Mouse (Mus musculus): Measurements from ENCODE around the gene Olfr147. TPM values are rescaled to one million over a fixed set of nuclear protein-coding genes. Genes with fewer than 3 reads are reported as not detected.
"Not testable (repeated sequence)": the region's sequence is repeated elsewhere in the genome, so short reads cannot be mapped to it uniquely, and the experiment has no call there.

The Olfr147 gene
- not detected in 2 replicates for polyA plus RNA-seq (2015; fragmentation: Nextera tagmentation; extraction: Ambion mirVana)

GRCm38 (mm10) chr9:38401398-38401797, at the start of gene Olfr147:
Olfr147 (plus strand) TSS chr9:38401698.
- 73% methylated on average over 1 of the region's 1 CpGs for WGBS
- Histone ChIP-seq H3K4me1 (no peaks in the 10 kb centered on the region), H3K9ac (no peak within 1 kb of the TSS), H3K27ac (no peak within 1 kb of the TSS), H3K27me3 (no peaks in the 10 kb centered on the region), H3K9me3 (no peaks in the 10 kb centered on the region), H3K36me3 (no peaks in the 10 kb centered on the region), H3K4me2 (no peak within 1 kb of the TSS), H3K4me3 (no peak within 1 kb of the TSS)
- no peak for ATAC-seq (ENCODE audit: borderline replicate concordance, extremely low read depth, low FRiP score, low TSS enrichment)

GRCm38 (mm10) chr9:38366596-38366995, 34.9 kb upstream of the Olfr147 start, which contains the start of gene Olfr250:
Olfr250 (plus strand) TSS chr9:38366896.
- no peak for ATAC-seq (ENCODE audit: borderline replicate concordance, extremely low read depth, low FRiP score, low TSS enrichment)

GRCm38 (mm10) chr9:38376786-38377185, 24.7 kb upstream of the Olfr147 start, which contains the start of gene Olfr251:
Olfr251 (plus strand) TSS chr9:38377086.
- H3K27ac ChIP-seq, result no peak within 1 kb of the TSS
- no peak for ATAC-seq (ENCODE audit: borderline replicate concordance, extremely low read depth, low FRiP score, low TSS enrichment)
- no peaks in the 10 kb centered on the region for H3K9me3 ChIP-seq
- H3K36me3 ChIP-seq, result no peaks in the 10 kb centered on the region
- H3K4me3 ChIP-seq, result no peak within 1 kb of the TSS
- H3K4me2 ChIP-seq, result no peak within 1 kb of the TSS
- H3K4me1 ChIP-seq, result no peaks in the 10 kb centered on the region
- no peaks in the 10 kb centered on the region for H3K27me3 ChIP-seq
- 48% methylated on average over 2 of the region's 2 CpGs for WGBS
- H3K9ac ChIP-seq, result no peak within 1 kb of the TSS

More at GRCm38 (mm10) chr9:38366596-38366995, 34.9 kb upstream of the Olfr147 start, which contains the start of gene Olfr250:
- no peaks in the 10 kb centered on the region for H3K9me3 ChIP-seq
- H3K4me1 ChIP-seq, result no peaks in the 10 kb centered on the region
- WGBS, result 88% methylated on average over 2 of the region's 2 CpGs
- H3K4me3 ChIP-seq, result no peak within 1 kb of the TSS
- H3K27me3 ChIP-seq, result no peaks in the 10 kb centered on the region
- no peak within 1 kb of the TSS for H3K4me2 ChIP-seq
- no peak within 1 kb of the TSS for H3K27ac ChIP-seq
- no peak within 1 kb of the TSS for H3K9ac ChIP-seq
- H3K36me3 ChIP-seq, result no peaks in the 10 kb centered on the region

- not testable (repeated sequence) for ATAC-seq (ENCODE audit: borderline replicate concordance, extremely low read depth, low FRiP score, low TSS enrichment); H3K27me3 ChIP-seq; H3K9ac ChIP-seq; H3K27ac ChIP-seq; H3K36me3 ChIP-seq; H3K9me3 ChIP-seq; H3K4me2 ChIP-seq; H3K4me3 ChIP-seq; H3K4me1 ChIP-seq
- 84% methylated on average over 3 of the region's 3 CpGs for WGBS
These were observed 6.0 kb downstream of the Olfr147 start for GRCm38 (mm10) chr9:38407502-38407901.

GRCm38 (mm10) chr9:38413502-38413901, 12.0 kb downstream of the Olfr147 start:
- not testable (repeated sequence) for H3K4me2 ChIP-seq; H3K27me3 ChIP-seq; H3K36me3 ChIP-seq; ATAC-seq (ENCODE audit: borderline replicate concordance, extremely low read depth, low FRiP score, low TSS enrichment); H3K9me3 ChIP-seq; H3K27ac ChIP-seq; H3K4me3 ChIP-seq; H3K4me1 ChIP-seq; H3K9ac ChIP-seq
- 86% methylated on average over 14 of the region's 14 CpGs for WGBS

- no peaks in the 10 kb centered on the region for H3K9me3 ChIP-seq
- H3K4me3 ChIP-seq, result no peak overlapping the region
- H3K9ac ChIP-seq, result no peak overlapping the region
- H3K27ac ChIP-seq, result no peak overlapping the region
- H3K36me3 ChIP-seq, result no peaks in the 10 kb centered on the region
- H3K27me3 ChIP-seq, result no peaks in the 10 kb centered on the region
- ATAC-seq (ENCODE audit: borderline replicate concordance, extremely low read depth, low FRiP score, low TSS enrichment), result no peak
- H3K4me2 ChIP-seq, result no peak overlapping the region
- no peaks in the 10 kb centered on the region for H3K4me1 ChIP-seq
These were observed 22.3 kb downstream of the Olfr147 start for GRCm38 (mm10) chr9:38423801-38424200.

GRCm38 (mm10) chr9:38427026-38427425, 25.5 kb downstream of the Olfr147 start:
- 41% methylated on average over 1 of the region's 1 CpGs for WGBS
- no peak overlapping the region for H3K9ac ChIP-seq
- no peak for ATAC-seq (ENCODE audit: borderline replicate concordance, extremely low read depth, low FRiP score, low TSS enrichment)
- no peaks in the 10 kb centered on the region for H3K4me1 ChIP-seq
- H3K9me3 ChIP-seq, result no peaks in the 10 kb centered on the region
- no peaks in the 10 kb centered on the region for H3K27me3 ChIP-seq
- H3K36me3 ChIP-seq, result no peaks in the 10 kb centered on the region
- H3K4me3 ChIP-seq, result no peak overlapping the region
- H3K4me2 ChIP-seq, result no peak overlapping the region
- H3K27ac ChIP-seq, result no peak overlapping the region

GRCm38 (mm10) chr9:38429155-38429554, 27.7 kb downstream of the Olfr147 start, which contains the start of gene Olfr901:
Olfr901 (plus strand) TSS chr9:38429455.
- no peak within 1 kb of the TSS for H3K27ac ChIP-seq
- no peaks in the 10 kb centered on the region for H3K9me3 ChIP-seq
- no peak within 1 kb of the TSS for H3K9ac ChIP-seq
- no peaks in the 10 kb centered on the region for H3K27me3 ChIP-seq
- H3K4me1 ChIP-seq, result no peaks in the 10 kb centered on the region
- no peaks in the 10 kb centered on the region for H3K36me3 ChIP-seq
- WGBS, result 83% methylated on average over 1 of the region's 1 CpGs
- no peak within 1 kb of the TSS for H3K4me3 ChIP-seq
- no peak within 1 kb of the TSS for H3K4me2 ChIP-seq
- ATAC-seq (ENCODE audit: borderline replicate concordance, extremely low read depth, low FRiP score, low TSS enrichment), result no peak

- H3K4me2 ChIP-seq, result no peak within 1 kb of the TSS
- no peak within 1 kb of the TSS for H3K9ac ChIP-seq
- WGBS, result 81% methylated on average over 5 of the region's 5 CpGs
- H3K27ac ChIP-seq, result no peak within 1 kb of the TSS
- H3K36me3 ChIP-seq, result no peaks in the 10 kb centered on the region
- no peaks in the 10 kb centered on the region for H3K4me1 ChIP-seq
- ATAC-seq (ENCODE audit: borderline replicate concordance, extremely low read depth, low FRiP score, low TSS enrichment), result no peak
- H3K9me3 ChIP-seq, result no peaks in the 10 kb centered on the region
- no peak within 1 kb of the TSS for H3K4me3 ChIP-seq
- no peaks in the 10 kb centered on the region for H3K27me3 ChIP-seq
These were observed 45.9 kb downstream of the Olfr147 start, which contains the start of gene Olfr902 for GRCm38 (mm10) chr9:38447352-38447751. Olfr902 (plus strand) TSS chr9:38447652.

Other genes with a start within 250 kb of the Olfr147 start
- gene Olfr891, start 220.9 kb upstream of the Olfr147 start, polyA plus RNA-seq (2015; fragmentation: Nextera tagmentation; extraction: Ambion mirVana), result not detected in 2 replicates
- gene Olfr893, start 193.3 kb upstream of the Olfr147 start, polyA plus RNA-seq (2015; fragmentation: Nextera tagmentation; extraction: Ambion mirVana), result not detected in 2 replicates
- not detected in 2 replicates for gene Olfr894, start 183.6 kb upstream of the Olfr147 start, polyA plus RNA-seq (2015; fragmentation: Nextera tagmentation; extraction: Ambion mirVana)
- not detected in 2 replicates for gene Olfr143, start 148.9 kb upstream of the Olfr147 start, polyA plus RNA-seq (2015; fragmentation: Nextera tagmentation; extraction: Ambion mirVana)
- gene Olfr895, start 133.8 kb upstream of the Olfr147 start, polyA plus RNA-seq (2015; fragmentation: Nextera tagmentation; extraction: Ambion mirVana), result not detected in 2 replicates
- not detected in 2 replicates for gene Olfr896-ps1, start 110.6 kb upstream of the Olfr147 start, polyA plus RNA-seq (2015; fragmentation: Nextera tagmentation; extraction: Ambion mirVana)
- not detected in 2 replicates for gene Olfr25, start 72.6 kb upstream of the Olfr147 start, polyA plus RNA-seq (2015; fragmentation: Nextera tagmentation; extraction: Ambion mirVana)
- gene Olfr898, start 53.3 kb upstream of the Olfr147 start, polyA plus RNA-seq (2015; fragmentation: Nextera tagmentation; extraction: Ambion mirVana), result not detected in 2 replicates
- gene Olfr250, start 34.8 kb upstream of the Olfr147 start, polyA plus RNA-seq (2015; fragmentation: Nextera tagmentation; extraction: Ambion mirVana), result not detected in 2 replicates
- not detected in 2 replicates for gene Olfr251, start 24.6 kb upstream of the Olfr147 start, polyA plus RNA-seq (2015; fragmentation: Nextera tagmentation; extraction: Ambion mirVana)
- gene Olfr901, start 27.8 kb downstream of the Olfr147 start, polyA plus RNA-seq (2015; fragmentation: Nextera tagmentation; extraction: Ambion mirVana), result not detected in 2 replicates
- gene Olfr902, start 46.0 kb downstream of the Olfr147 start, polyA plus RNA-seq (2015; fragmentation: Nextera tagmentation; extraction: Ambion mirVana), result not detected in 2 replicates
- not detected in 2 replicates for gene Olfr904, start 61.4 kb downstream of the Olfr147 start, polyA plus RNA-seq (2015; fragmentation: Nextera tagmentation; extraction: Ambion mirVana)
- gene Olfr905, start 69.4 kb downstream of the Olfr147 start, polyA plus RNA-seq (2015; fragmentation: Nextera tagmentation; extraction: Ambion mirVana), result not detected in 2 replicates
- gene Olfr906, start 85.4 kb downstream of the Olfr147 start, polyA plus RNA-seq (2015; fragmentation: Nextera tagmentation; extraction: Ambion mirVana), result not detected in 2 replicates
- gene Olfr907, start 94.1 kb downstream of the Olfr147 start, polyA plus RNA-seq (2015; fragmentation: Nextera tagmentation; extraction: Ambion mirVana), result not detected in 2 replicates
- not detected in 2 replicates for gene Olfr911-ps1, start 119.9 kb downstream of the Olfr147 start, polyA plus RNA-seq (2015; fragmentation: Nextera tagmentation; extraction: Ambion mirVana)
- not detected in 2 replicates for gene Olfr910, start 136.2 kb downstream of the Olfr147 start, polyA plus RNA-seq (2015; fragmentation: Nextera tagmentation; extraction: Ambion mirVana)
- gene Olfr912, start 178.5 kb downstream of the Olfr147 start, polyA plus RNA-seq (2015; fragmentation: Nextera tagmentation; extraction: Ambion mirVana), result not detected in 2 replicates
- not detected in 2 replicates for gene Olfr913, start 191.1 kb downstream of the Olfr147 start, polyA plus RNA-seq (2015; fragmentation: Nextera tagmentation; extraction: Ambion mirVana)
- not detected in 2 replicates for gene Olfr914, start 203.4 kb downstream of the Olfr147 start, polyA plus RNA-seq (2015; fragmentation: Nextera tagmentation; extraction: Ambion mirVana)